Mouse (Mus musculus): ENCODE measurements around the gene Cpeb1.

Cpeb1 gene

GRCm38 (mm10) chr7:81455155-81455651 is at the start of gene Cpeb1:
Cpeb1 (minus strand) TSS chr7:81455465.
- peak; percentile 87 for DNase-seq (ENCODE audit: low spot score)

- DNase-seq (ENCODE audit: low spot score) = no peak
These were observed 45.8 kb upstream of the Cpeb1 start for GRCm38 (mm10) chr7:81501050-81501449.

DNA sequence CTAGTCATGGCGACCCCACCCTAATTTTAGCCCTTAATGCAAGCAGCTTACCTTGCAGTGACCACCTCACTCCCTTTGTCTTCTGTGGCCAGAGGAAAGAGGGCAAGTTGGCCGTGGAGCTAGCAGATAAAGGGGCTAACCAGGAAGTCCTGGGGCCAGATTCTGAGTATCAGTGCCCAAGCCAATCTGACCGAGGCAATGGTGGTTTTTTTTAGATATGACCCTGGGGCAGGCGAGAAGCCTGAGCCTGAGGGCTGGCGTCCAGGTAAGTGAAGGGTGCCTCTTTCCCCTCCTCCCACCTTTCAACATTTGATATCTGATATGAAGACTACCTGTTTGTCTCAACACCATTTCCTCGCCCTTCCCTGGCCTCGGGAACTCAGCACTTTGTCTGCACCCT is 42.9 kb upstream of the Cpeb1 start, which contains the start of gene BC048679:
TSS of gene BC048679 (minus strand) at position 101 of the 400 bp plus-strand sequence.
- no peak for DNase-seq (ENCODE audit: low spot score)

GRCm38 (mm10) chr7:81497171-81497570 is 41.9 kb upstream of the Cpeb1 start:
- DNase-seq (ENCODE audit: low spot score) = no peak

GRCm38 (mm10) chr7:81493331-81494021 is 38.2 kb upstream of the Cpeb1 start, which contains the start of gene Ap3b2:
Ap3b2 (minus strand) TSS chr7:81493925.
- peak; percentile 81 for DNase-seq (ENCODE audit: low spot score)

GRCm38 (mm10) chr7:81492628-81493027 is 37.4 kb upstream of the Cpeb1 start:
- DNase-seq (ENCODE audit: low spot score) = peak; percentile 14

- peak; percentile 37 for DNase-seq (ENCODE audit: low spot score)
These were observed 34.4 kb upstream of the Cpeb1 start for GRCm38 (mm10) chr7:81489649-81490048.

DNA sequence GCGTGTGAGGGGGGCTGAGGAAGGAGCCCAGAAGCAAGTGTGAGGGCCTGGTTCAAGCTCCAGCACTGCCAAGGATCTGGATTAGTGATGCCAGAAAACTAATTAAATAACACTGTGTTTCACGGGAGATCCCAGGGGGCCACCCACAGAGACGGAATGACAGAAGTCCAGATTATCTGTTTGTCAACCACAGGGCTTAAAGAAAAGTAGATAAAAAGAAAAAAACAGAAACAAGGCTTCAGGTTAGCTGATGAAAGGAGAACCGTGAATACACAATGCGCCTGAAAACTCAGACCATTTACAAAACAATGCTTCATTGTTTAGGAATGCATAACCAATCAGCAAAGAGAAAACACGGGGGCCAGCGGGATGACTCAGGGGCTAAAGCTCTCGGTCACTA is 25.5 kb upstream of the Cpeb1 start:
- peak; percentile 61 for DNase-seq (ENCODE audit: low spot score)

GRCm38 (mm10) chr7:81479531-81480090 is 24.3 kb upstream of the Cpeb1 start:
- peak; percentile 80 for DNase-seq (ENCODE audit: low spot score)

DNA sequence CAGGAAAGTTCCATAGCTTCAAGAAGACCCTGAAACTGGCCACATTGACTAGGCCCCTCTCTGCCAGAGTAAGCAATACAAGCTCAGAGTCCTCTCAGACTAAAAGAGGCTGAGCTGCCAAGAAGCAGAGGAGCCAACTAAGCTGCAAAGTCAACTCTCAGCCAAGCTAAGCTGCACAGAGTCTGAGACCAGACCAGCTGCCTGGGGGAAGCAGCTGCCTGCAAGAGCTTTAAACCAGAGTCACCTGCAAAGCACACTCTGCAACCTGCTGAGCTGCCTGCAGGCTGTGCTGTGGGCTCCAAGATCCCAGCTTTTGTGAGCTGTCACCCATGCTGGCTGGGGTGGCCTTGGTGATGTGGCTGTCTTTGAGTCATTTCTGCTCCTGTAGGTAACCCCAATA is 23.0 kb upstream of the Cpeb1 start:
- peak; percentile 43 for DNase-seq (ENCODE audit: low spot score)

DNA sequence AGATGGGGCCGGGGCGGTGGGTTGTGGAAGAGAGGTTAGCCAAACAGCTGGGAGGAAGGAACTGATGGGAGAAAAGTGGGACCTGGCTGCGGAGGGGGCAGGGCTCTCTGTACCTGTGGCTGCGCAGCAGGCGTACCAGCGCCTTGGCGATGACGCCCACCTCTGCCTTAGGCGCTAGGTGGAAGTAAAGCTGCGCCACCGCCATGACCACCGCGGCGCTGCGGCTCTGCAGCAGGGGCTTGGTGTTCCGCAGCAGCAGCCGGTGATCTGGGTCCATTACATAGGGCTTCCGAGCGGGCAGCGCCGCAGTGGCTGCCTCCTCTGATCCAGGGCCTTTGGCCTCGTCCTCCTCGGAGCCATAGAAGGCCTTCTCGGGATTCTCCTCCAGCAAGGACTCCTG is 21.6 kb upstream of the Cpeb1 start:
- no peak for DNase-seq (ENCODE audit: low spot score)

DNA sequence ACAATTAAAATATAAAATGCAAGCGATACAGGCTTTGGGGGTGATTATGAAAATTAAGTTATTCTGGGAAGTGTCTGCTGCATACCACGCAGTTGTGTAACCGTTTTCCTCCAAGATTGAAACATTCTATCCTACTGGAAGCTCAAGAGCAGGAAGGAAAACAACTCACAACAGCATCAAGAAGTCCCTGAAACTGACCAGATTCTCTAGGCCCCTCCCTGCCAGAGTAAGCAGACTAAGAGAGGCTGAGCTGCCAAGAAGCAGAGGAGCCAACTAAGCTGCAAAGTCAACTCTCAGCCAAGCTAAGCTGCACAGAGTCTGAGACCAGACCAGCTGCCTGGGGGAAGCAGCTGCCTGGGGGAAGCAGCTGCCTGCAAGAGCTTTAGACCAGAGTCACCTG is 20.0 kb upstream of the Cpeb1 start:
- no peak for DNase-seq (ENCODE audit: low spot score)

DNA sequence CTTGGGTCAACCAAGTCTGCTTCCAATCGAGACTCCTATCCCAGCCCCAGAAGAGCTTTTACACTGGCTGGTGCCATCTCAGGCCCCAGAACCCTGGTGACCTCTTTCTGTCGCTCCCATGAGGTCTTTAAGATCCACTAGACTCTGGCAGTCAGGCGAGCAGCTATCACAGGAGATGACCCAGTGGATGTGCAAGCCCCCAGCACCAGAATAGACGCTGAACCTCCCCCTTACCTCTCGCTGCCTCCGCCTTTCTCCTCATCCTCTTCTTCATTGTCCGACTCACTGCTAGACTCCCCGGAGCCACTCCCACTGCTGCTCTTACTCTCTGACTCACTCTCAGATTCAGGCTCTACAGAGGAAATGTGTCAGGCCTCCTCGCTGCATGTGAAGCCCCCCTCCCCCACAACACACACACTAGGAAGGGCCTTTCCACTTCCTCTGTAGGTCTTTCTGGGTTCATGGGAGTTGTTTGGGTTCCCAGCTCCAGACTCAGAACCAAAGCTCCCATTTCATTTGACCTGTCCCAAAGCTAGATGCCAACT is 9.7 kb upstream of the Cpeb1 start:
- peak; percentile 19 for DNase-seq (ENCODE audit: low spot score)

DNA sequence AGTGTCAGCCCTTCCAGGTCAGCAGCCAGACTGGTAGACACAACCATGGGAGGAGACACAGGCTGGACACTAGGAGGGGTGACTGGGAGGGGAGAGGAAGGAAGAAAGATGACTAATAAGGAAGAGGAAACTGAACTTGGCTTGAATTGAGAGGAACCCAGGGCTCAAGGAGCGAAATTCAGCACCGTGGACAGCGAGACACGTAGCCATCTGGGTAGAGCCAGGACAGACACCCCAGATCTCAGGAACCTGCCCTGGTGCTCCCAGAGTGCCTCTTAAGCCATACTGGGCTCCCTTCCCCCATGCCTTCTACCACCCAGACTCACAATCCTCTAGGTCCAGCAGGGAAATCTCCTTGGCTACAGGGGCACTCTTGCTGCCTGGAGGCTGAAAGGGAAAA is 8.9 kb upstream of the Cpeb1 start:
- DNase-seq (ENCODE audit: low spot score) = no peak

DNA sequence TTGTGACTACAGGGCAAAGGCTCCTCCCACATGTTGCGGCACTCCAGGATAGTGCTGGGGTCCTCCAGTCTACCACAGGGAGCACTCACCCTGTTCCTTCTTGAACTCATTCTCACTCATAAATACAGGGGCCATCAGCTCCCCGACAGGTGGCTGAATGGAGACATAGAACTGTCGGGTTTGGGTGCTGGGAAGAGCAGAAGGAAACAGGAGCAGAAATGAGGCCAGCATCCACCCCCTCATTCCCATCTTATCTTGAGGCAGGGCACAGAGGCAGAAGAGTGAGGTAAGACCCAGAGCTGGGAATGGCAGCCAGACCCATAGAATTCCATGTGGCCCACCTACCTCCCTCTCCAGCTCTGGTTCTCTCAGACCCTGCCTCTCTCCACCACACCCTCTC is 7.5 kb upstream of the Cpeb1 start:
- no peak for DNase-seq (ENCODE audit: low spot score)

GRCm38 (mm10) chr7:81454331-81455039 is 780 bp downstream of the Cpeb1 start:
- DNase-seq (ENCODE audit: low spot score) = peak; percentile 82

- peak; percentile 84 for DNase-seq (ENCODE audit: low spot score)
These were observed 1.6 kb downstream of the Cpeb1 start for GRCm38 (mm10) chr7:81453443-81454274.

DNA sequence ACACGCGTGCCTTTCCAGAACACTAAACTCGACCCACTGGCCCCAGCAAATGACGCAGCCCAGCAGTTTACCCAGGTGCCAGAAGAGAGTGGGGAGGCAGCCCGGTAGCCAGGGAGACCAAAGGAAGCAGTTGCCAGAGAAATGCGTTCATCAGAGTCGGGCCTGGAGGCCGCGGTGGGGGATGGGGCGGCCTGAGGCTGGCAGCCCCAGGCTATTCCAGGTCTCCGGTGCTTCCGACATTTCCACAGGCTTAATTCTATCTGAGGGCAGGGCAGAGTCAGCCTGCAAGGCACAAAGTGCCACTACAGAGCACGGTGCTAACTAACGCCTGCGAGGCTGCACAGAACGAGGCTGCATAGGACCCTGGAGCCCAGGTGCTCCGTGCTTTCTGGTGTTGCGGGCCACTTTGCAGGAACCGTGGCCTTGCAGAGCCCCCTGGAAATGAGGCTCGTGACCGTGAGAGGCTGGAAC is 2.3 kb downstream of the Cpeb1 start:
- DNase-seq (ENCODE audit: low spot score) = peak; percentile 86

GRCm38 (mm10) chr7:81398957-81399356 is 56.3 kb downstream of the Cpeb1 start:
- peak; percentile 28 for DNase-seq (ENCODE audit: low spot score)

DNA sequence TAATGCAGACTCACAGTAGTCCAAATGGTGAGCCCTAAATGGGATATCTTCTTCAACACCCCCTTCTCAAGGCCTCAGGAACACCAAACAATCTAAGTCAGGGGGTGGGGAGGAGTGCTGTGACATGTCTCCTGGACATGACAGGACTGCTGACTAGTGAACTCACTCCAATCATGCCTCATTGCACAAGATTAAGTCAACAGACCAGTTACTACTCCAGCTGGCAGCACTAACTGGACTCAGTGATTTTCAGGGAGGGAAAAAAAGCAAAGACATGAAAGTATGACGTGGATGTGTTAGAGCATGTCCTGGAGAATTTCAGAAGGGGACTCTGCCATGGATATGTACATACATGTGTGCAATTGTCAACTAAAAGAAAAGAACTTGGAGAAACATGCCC is 75.9 kb downstream of the Cpeb1 start:
- no peak for DNase-seq (ENCODE audit: low spot score)

DNA sequence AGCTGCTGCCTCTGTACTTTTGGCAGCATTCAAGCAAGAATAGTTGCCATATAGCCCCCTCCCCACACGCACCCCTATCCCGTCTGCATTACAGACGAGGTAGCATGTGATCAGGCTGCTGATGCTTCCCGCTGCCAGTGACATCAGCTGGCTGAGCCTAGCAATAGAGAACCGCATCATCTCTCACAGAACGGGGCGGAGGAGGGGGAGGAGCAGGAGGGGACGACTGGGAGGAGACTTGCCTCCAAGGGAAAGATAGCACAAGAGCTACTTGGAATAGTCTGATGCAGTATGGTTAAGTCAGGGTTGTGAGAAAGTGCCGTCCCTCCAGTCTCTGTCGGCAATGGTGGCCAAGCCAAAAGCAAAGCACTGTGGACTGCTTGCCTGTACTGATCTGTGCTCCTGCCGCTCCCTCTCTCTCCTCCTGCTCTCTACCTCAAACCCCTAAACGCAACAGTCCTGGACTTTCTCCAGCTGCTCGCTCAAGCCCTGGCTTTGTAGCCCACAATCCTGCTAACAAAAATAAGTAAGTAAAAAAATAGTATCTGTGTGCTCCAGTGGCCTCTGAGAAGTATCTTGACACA is 82.8 kb downstream of the Cpeb1 start:
- peak; percentile 77 for DNase-seq (ENCODE audit: low spot score)

All from MN1 (cell line).